Mouse (Mus musculus): ENCODE measurements at regions not wholly inside any gene's neighbourhood (a gene's known extent, or its start where the extent isn't known, plus 50 kb on each side); places are given as distances from the start of the nearest gene placed in this dataset.

DNA sequence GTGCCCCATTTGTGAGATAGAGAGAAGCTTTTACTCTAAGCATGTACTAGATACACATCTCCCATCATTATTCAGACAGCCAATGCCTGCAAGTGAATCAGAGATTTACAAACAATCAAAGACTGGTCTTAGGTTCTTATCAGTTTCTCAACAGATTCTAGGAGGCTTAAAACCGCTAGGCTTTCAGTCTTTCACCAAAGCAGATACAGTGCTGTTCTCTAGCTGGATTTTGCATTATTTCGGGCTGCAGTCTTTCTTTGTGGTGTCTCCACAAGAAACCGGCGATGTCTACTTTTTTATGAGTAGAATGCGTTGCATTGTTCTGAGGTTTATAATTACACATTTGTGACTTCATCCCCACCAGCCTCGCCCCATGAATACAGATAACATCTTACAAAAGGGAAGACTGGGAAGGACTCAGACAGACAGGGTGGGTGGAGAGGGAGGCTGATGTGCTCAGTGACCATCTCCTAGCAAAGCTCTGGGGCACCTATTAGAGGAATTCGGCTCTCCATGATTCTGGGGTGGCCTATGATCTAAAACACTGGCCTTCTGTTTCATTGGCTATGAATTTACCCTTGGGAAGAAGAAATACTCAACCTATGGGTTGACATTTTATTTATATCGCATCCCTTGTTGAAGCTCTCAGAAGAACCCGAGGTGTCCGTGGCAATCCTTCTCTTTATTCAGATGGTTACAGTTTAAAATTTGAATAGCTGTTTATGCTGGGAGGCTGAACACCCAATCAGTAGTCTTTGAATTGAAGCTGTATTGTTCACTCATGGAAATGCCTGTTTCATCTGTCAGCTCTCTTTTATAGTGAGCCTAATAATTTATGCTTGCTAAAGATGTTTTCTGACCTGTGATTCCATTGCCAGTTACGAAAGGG is 343.8 kb downstream of the Tmem161b start:
- DNase-seq = no peak

DNA sequence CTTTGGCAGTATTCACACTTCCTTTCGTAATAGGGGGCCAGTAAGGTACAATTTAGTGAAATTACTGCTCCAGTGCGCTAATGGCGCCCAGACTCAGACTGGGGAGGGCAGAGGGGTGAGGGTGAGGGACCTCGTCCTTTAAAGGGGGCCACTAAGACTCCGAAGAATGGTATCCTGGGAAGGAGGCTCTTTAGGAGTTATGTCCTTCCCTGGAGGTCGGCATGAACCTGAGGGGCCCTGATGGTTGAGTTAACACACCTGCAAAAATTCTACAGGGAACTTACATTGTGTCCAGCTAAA is 344.4 kb downstream of the Tmem161b start:
- no peak for DNase-seq

DNA sequence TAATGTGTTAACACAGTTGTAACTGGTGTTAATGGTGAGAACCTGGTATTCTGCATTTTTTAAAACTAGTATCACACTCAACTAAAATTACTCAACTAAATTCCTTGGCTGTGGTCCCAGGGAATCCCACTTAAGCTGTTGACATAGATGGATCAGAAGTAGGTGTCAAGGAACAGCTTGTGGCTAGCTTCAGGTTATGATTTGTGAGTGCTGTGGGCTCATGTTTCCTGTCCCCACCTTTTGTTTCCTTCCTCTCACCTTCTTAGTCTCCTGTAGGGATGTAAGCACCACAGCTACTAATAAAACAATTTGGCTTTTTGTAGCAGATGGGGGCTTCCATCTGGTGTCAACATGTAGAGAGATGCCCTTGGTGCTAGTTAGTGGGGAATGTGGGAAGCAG is 347.3 kb downstream of the Tmem161b start:
- no peak for DNase-seq

- no peak for DNase-seq
Measured at GRCm38 (mm10) chr13:84570206-84570605, 348.1 kb downstream of the Tmem161b start.

GRCm38 (mm10) chr13:84570984-84571844 is 349.1 kb downstream of the Tmem161b start:
- DNase-seq = peak; percentile 21

GRCm38 (mm10) chr13:84571845-84572193 is 349.7 kb downstream of the Tmem161b start:
- DNase-seq = no peak

- DNase-seq = no peak
Measured at GRCm38 (mm10) chr13:84572231-84572630, 350.1 kb downstream of the Tmem161b start.

DNA sequence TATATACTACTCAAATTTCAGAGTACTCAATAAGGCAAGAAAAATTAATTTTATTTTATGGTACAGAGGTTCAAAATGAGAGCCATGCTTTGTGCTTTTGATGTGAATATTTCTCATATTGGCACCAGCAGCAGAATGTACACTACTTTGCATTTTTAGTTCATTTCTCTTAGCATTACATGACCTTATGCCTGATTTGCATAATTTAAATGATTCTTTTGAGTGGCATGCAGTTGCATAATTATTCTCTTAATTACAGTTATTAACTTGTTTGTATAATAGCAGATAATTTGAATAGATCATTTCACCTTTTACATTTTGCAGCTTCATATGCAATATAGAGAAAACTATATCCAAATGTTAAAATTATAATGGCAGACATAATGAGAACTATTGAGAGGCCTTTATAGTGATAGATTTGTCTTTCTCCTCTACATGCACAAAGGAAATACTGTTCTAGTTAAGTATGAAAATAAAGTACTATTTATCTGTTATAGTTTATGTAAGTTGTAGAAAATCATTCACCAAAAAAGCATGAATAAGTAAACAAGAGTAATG is 374.6 kb downstream of the Tmem161b start:
- DNase-seq = no peak

DNA sequence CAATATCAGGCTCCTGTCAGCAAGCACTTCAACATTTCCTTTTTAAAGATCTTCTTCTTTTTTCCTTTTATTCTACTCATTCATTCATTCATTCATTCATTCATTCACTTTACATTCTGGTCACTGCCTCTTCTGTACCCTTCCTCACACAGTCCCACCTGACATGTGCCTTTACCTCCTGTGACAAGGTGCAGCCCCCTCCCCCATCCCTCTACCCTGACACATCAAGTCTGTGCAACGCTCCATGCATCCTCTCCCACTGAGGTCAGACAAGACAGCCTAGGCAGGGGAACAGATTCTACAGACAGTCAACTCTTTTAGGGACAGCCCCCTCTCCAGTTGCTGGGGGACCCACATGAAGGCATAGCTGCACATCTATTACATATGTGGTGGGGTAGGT is 380.5 kb downstream of the Tmem161b start:
- DNase-seq = no peak

- DNase-seq = peak; percentile 7
Measured at GRCm38 (mm10) chr13:84612497-84612896, 390.4 kb downstream of the Tmem161b start.

DNA sequence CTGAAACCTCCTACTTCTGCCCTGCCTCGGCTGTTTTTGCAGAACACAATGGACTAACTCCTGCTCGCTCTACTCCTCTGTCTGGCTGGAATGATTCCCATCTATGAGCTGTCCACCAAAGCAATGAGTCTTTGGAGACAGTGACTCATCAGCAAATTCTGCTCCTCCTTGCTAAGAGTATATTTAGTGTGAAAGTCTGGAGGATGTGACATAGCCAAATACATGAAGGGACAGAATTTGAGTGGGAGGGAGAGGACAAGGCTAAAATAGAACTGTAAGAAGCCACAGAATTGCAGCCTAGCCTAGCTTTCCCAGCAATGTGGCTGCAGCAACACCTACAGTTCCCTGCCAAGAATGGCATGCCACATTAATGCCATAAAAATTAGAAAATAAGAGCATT is 390.9 kb downstream of the Tmem161b start:
- peak; percentile 5 for DNase-seq

DNA sequence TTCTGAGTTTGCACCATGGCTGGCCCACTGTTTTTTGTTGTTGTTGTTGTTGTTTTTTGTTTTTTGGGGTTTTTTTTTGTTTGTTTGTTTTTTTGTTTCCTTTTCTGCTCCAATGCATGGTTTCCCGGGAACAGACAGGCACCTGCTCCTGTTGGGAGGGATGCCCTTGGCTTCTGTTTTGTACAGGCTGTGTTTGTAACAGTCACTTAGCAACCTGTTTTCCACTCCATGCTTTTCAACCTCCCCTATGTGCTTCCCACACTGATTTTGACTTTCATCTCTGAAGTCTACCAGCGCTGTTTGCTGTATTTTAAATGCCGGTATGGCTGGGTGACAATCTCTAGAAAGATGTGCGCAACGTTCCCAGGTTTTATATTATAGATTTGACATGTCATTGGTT is 402.6 kb downstream of the Tmem161b start:
- no peak for DNase-seq

GRCm38 (mm10) chr13:84625527-84625926 is 403.4 kb downstream of the Tmem161b start:
- DNase-seq = no peak

- no peak for DNase-seq
Measured at GRCm38 (mm10) chr13:84625927-84626326, 403.8 kb downstream of the Tmem161b start.

DNA sequence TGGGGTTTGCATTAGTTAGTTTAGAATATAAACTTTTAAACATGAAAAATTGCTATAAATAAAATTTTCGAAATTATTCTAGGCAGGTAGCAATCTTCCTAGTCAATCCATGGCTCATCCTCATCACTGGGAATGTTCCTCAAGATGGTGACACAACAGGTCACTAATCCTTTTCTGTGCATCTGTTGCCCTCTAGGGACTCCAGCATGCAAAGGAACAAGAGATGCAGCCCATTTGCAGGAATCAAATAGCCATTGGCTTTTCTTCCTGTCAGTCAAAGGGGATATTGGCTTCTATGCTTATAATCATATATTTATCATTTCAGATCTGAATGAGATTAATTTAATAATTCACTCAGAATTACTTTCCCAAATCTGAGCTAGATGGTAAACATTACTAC is 404.3 kb downstream of the Tmem161b start:
- no peak for DNase-seq

DNA sequence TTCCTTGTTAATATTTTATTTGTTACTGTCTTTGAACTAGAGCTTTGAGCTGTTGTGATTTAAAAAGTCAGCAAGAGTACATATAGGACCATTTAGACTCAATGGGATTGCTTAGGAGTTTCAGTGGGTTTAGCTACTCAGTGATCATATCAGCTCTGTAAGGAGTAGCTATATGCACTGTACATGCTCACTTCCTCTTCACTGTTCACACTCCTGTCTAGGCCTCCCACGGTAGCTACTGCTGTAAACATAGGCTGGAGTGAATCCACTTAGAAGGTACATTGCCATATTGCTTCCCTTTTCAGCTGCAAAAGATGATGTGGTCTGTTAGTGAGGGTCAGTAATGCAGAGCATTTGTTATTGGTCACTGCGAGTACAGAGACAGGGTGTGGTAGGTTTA is 408.6 kb downstream of the Tmem161b start:
- no peak for DNase-seq

- DNase-seq = no peak
Measured at GRCm38 (mm10) chr13:84632493-84632892, 410.4 kb downstream of the Tmem161b start.

- DNase-seq = no peak
Measured at GRCm38 (mm10) chr13:84636831-84637230, 414.7 kb downstream of the Tmem161b start.

- no peak for DNase-seq
Measured at GRCm38 (mm10) chr13:84637606-84638005, 415.5 kb downstream of the Tmem161b start.

DNA sequence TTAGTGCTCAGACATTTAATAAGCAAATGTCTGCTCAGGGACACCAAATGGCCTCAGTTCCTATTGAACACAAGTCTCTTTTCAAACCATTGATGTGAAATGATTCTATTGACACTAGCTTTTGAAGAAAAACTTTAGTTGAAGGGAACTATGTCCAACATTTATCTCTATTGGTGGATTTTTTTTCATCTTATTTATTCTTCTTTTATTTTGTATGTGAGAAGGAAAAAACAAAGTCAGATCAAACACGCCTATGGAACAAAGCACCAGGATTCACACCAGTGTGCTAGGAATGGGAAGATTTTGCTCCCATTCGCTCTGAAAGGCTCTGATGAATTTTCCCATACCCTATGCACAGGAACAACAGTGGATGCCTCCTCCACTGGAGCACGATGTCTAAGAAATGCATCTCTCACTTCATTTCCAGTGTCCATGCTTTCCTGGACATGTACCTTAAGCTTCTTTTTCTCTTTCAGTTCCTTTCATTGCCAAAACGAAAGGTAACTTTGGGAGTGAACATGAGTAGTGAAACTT is 416.4 kb downstream of the Tmem161b start:
- DNase-seq = no peak

- DNase-seq = no peak
Measured at GRCm38 (mm10) chr13:84639087-84640022, 417.3 kb downstream of the Tmem161b start.

- no peak for DNase-seq
Measured at GRCm38 (mm10) chr13:84644024-84644423, 421.9 kb downstream of the Tmem161b start.
